Mouse (Mus musculus): ENCODE measurements around the gene Herc4. TPM values are rescaled to one million over a fixed set of nuclear protein-coding genes. Genes with fewer than 3 reads are reported as not detected.
A peak's percentile ranks its signal among the peaks of the same experiment; 100 is the strongest.

The Herc4 gene
- 10 to 100 TPM; 28.2 to 34.3 (median 31.5) TPM for total RNA-seq (2022)

GRCm38 (mm10) chr10:63243493-63244054, at the start of gene Herc4:
TSS of gene Herc4 (plus strand) at chr10:63243810.
- DNase-seq (ENCODE audit: low spot score) = peak; percentile 93

GRCm38 (mm10) chr10:63199008-63199407, 44.6 kb upstream of the Herc4 start:
- DNase-seq (ENCODE audit: low spot score) = no peak

- DNase-seq (ENCODE audit: low spot score) = no peak
Measured at GRCm38 (mm10) chr10:63201534-63201933, 42.1 kb upstream of the Herc4 start.

GRCm38 (mm10) chr10:63203002-63203401, 40.6 kb upstream of the Herc4 start:
- DNase-seq (ENCODE audit: low spot score) = no peak

GRCm38 (mm10) chr10:63203728-63204127, 39.9 kb upstream of the Herc4 start, which contains the start of gene Mypn:
TSS of gene Mypn (minus strand) at chr10:63203952.
- DNase-seq (ENCODE audit: low spot score) = peak; percentile 55

- DNase-seq (ENCODE audit: low spot score) = no peak
Measured at GRCm38 (mm10) chr10:63208871-63209270, 34.7 kb upstream of the Herc4 start.

GRCm38 (mm10) chr10:63221081-63221783, 22.4 kb upstream of the Herc4 start:
- DNase-seq (ENCODE audit: low spot score) = no peak

GRCm38 (mm10) chr10:63224341-63224740, 19.3 kb upstream of the Herc4 start:
- DNase-seq (ENCODE audit: low spot score) = no peak

GRCm38 (mm10) chr10:63230266-63230665, 13.3 kb upstream of the Herc4 start:
- DNase-seq (ENCODE audit: low spot score) = no peak

- peak; percentile 38 for DNase-seq (ENCODE audit: low spot score)
Measured at GRCm38 (mm10) chr10:63230854-63231253, 12.8 kb upstream of the Herc4 start.

- DNase-seq (ENCODE audit: low spot score) = no peak
Measured at GRCm38 (mm10) chr10:63231630-63232029, 12.0 kb upstream of the Herc4 start.

GRCm38 (mm10) chr10:63234133-63234532, 9.5 kb upstream of the Herc4 start:
- DNase-seq (ENCODE audit: low spot score) = no peak

GRCm38 (mm10) chr10:63235889-63236288, 7.7 kb upstream of the Herc4 start:
- DNase-seq (ENCODE audit: low spot score) = no peak

GRCm38 (mm10) chr10:63236663-63237062, 6.9 kb upstream of the Herc4 start:
- DNase-seq (ENCODE audit: low spot score) = no peak

- no peak for DNase-seq (ENCODE audit: low spot score)
Measured at GRCm38 (mm10) chr10:63237206-63237605, 6.4 kb upstream of the Herc4 start.

- no peak for DNase-seq (ENCODE audit: low spot score)
Measured at GRCm38 (mm10) chr10:63238090-63238489, 5.5 kb upstream of the Herc4 start.

GRCm38 (mm10) chr10:63239848-63240247, 3.8 kb upstream of the Herc4 start:
- no peak for DNase-seq (ENCODE audit: low spot score)

GRCm38 (mm10) chr10:63240868-63241271, 2.7 kb upstream of the Herc4 start:
- no peak for DNase-seq (ENCODE audit: low spot score)

- DNase-seq (ENCODE audit: low spot score) = peak; percentile 15
Measured at GRCm38 (mm10) chr10:63242798-63243435, 693 bp upstream of the Herc4 start.

- peak; percentile 39 for DNase-seq (ENCODE audit: low spot score)
Measured at GRCm38 (mm10) chr10:63244055-63244671, 553 bp downstream of the Herc4 start.

- DNase-seq (ENCODE audit: low spot score) = no peak
Measured at GRCm38 (mm10) chr10:63244746-63245145, 1.1 kb downstream of the Herc4 start.

- no peak for DNase-seq (ENCODE audit: low spot score)
Measured at GRCm38 (mm10) chr10:63245846-63246245, 2.2 kb downstream of the Herc4 start.
